Mouse (Mus musculus) testis, adult 2 months (tissue): ENCODE data around the gene Tubb5.

ENCODE experiments used
- CTCF ChIP-seq: fragments of 200-500 bp; IDR thresholded peaks from 2 replicates; pipeline ENCODE4 v1.5.1; 2012; ENCODE audit warnings: low read depth, mild to moderate bottlenecking, inconsistent platforms, low read length, moderate library complexity; ENCODE audit not compliant: control insufficient read depth, insufficient read depth, insufficient replicate concordance
- POLR2A ChIP-seq: fragments of 200-500 bp; IDR thresholded peaks from 2 replicates; pipeline ENCODE4 v1.6.1; 2012; ENCODE audit warnings: low read depth, mild to moderate bottlenecking, inconsistent platforms, low read length, moderate library complexity; ENCODE audit not compliant: control insufficient read depth

- TF ChIP-seq CTCF (no peak), POLR2A (no peak)
Observed at GRCm38 (mm10) chr17:35859835-35860234, 21.7 kb upstream of the Tubb5 start.
